Mouse (Mus musculus) limb, embryonic 11.5 days (tissue): Measurements from ENCODE around the gene Rab28. TPM values are rescaled to one million over a fixed set of nuclear protein-coding genes. Genes with fewer than 3 reads are reported as not detected.
"Not testable (repeated sequence)": the region's sequence is repeated elsewhere in the genome, so short reads cannot be mapped to it uniquely, and the experiment has no call there.

Source experiments
- ATAC-seq: fragments of 200-750 bp; cut with Nextera tagmentation; 2 replicates; pipeline ENCODE4 v1.8.0; 2017; ENCODE audit warnings: low read depth; ENCODE audit not compliant: insufficient number of reproducible peaks, low FRiP score, low TSS enrichment
- DNase-seq: peaks from one replicate; pipeline ENCODE4 v3.0.0-alpha.2; 2015; ENCODE audit warnings: low spot score
- H3K27ac ChIP-seq: fragments of 300-500 bp; sonication (generic); replicated peaks from 2 replicates; pipeline ENCODE4 v1.5.1; 2014; ENCODE audit warnings: low read depth, mild to moderate bottlenecking, low read length
- H3K27me3 ChIP-seq: fragments of 300-500 bp; sonication (generic); 2 replicates; pipeline ENCODE4 v1.6.1; 2014; ENCODE audit warnings: mild to moderate bottlenecking, low read length, mixed read lengths; ENCODE audit not compliant: control insufficient read depth, insufficient read depth
- H3K36me3 ChIP-seq: fragments of 300-500 bp; sonication (generic); 2 replicates; pipeline ENCODE4 v1.6.1; 2014; ENCODE audit warnings: mild to moderate bottlenecking, low read length, moderate library complexity, mixed read lengths; ENCODE audit not compliant: control insufficient read depth, insufficient read depth
- H3K4me1 ChIP-seq: fragments of 300-500 bp; sonication (generic); 2 replicates; pipeline ENCODE4 v1.6.1; 2014; ENCODE audit warnings: low read length, mixed read lengths; ENCODE audit not compliant: control insufficient read depth, insufficient read depth
- H3K4me2 ChIP-seq: fragments of 300-500 bp; sonication (generic); 2 replicates; pipeline ENCODE4 v1.6.1; 2014; ENCODE audit warnings: low read depth, mild to moderate bottlenecking, moderate library complexity; ENCODE audit not compliant: severe bottlenecking
- H3K4me3 ChIP-seq: fragments of 300-500 bp; sonication (generic); 2 replicates; pipeline ENCODE4 v1.5.1; 2014; ENCODE audit warnings: low read depth, low read length
- H3K9ac ChIP-seq: fragments of 300-500 bp; sonication (generic); 2 replicates; pipeline ENCODE4 v1.6.1; 2014; ENCODE audit warnings: mild to moderate bottlenecking, low read length
- H3K9me3 ChIP-seq: fragments of 300-500 bp; sonication (generic); 2 replicates; pipeline ENCODE4 v1.6.1; 2016; ENCODE audit warnings: low read length; ENCODE audit not compliant: control insufficient read depth
- WGBS: fragments of 180-500 bp; shearing (Covaris S2); extraction: QIAGEN DNeasy Blood & Tissue Kit; methylation state at CpG from one replicate; pipeline ENCODE4 v1.1.7; 2014; 5-methylcytosine and 5-hydroxymethylcytosine counted together
- polyA plus RNA-seq: library from polyadenylated mRNA; unstranded; fragments of >200 nt; fragmentation: Nextera tagmentation; extraction: Ambion mirVana; gene quantifications from 2 replicates; pipeline ENCODE4 v1.2.1, GENCODE M21; 2014

Gene Rab28
- polyA plus RNA-seq, 1 experiment from 2014 or later: 80.1 TPM

GRCm38 (mm10) chr5:41744234-41744633 lies 36.3 kb upstream of the Rab28 start:
- DNase-seq: no peak
- 5% methylated on average over 7 of the region's 7 CpGs for WGBS

GRCm38 (mm10) chr5:41738817-41739216 lies 30.9 kb upstream of the Rab28 start:
- Histone ChIP-seq H3K4me1 (no peaks in the 10 kb centered on the region), H3K4me2 (no peak overlapping the region), H3K27ac (no peak overlapping the region), H3K9ac (no peak overlapping the region), H3K27me3 (peaks cover 42% of the 10 kb centered on the region), H3K4me3 (no peak overlapping the region), H3K36me3 (no peaks in the 10 kb centered on the region), H3K9me3 (no peaks in the 10 kb centered on the region)
- ATAC-seq (no peak), DNase-seq (no peak)
- WGBS: 55% methylated on average over 6 of the region's 6 CpGs

More at GRCm38 (mm10) chr5:41744234-41744633, 36.3 kb upstream of the Rab28 start:
- 0 out of 2 replicates have a peak, but pooled peaks have one; percentile 19 for ATAC-seq
- no peak overlapping the region for H3K9ac ChIP-seq
- no peaks in the 10 kb centered on the region for H3K36me3 ChIP-seq
- peaks cover 81% of the 10 kb centered on the region for H3K27me3 ChIP-seq
- no peaks in the 10 kb centered on the region for H3K9me3 ChIP-seq
- H3K4me1 ChIP-seq: no peaks in the 10 kb centered on the region
- H3K27ac ChIP-seq: no peak overlapping the region
- H3K4me2 ChIP-seq: no peak overlapping the region
- no peak overlapping the region for H3K4me3 ChIP-seq

- peaks cover 31% of the 10 kb centered on the region for H3K27me3 ChIP-seq
- H3K9ac ChIP-seq: no peak overlapping the region
- DNase-seq: no peak
- H3K4me2 ChIP-seq: no peak overlapping the region
- H3K4me3 ChIP-seq: no peak overlapping the region
- WGBS: 53% methylated on average over 5 of the region's 5 CpGs
- H3K36me3 ChIP-seq: no peaks in the 10 kb centered on the region
- ATAC-seq: no peak
- H3K27ac ChIP-seq: no peak overlapping the region
- H3K9me3 ChIP-seq: no peaks in the 10 kb centered on the region
- H3K4me1 ChIP-seq: no peaks in the 10 kb centered on the region
Observed at GRCm38 (mm10) chr5:41737039-41737438, 29.1 kb upstream of the Rab28 start.

GRCm38 (mm10) chr5:41727017-41727416 lies 19.1 kb upstream of the Rab28 start:
- Histone ChIP-seq H3K36me3 (no peaks in the 10 kb centered on the region), H3K9ac (no peak overlapping the region), H3K9me3 (no peaks in the 10 kb centered on the region), H3K27me3 (no peaks in the 10 kb centered on the region), H3K4me3 (no peak overlapping the region), H3K4me1 (no peaks in the 10 kb centered on the region), H3K4me2 (no peak overlapping the region), H3K27ac (no peak overlapping the region)
- DNase-seq (no peak), ATAC-seq (no peak)
- 76% methylated on average over 1 of the region's 1 CpGs for WGBS

- H3K27me3 ChIP-seq: no peaks in the 10 kb centered on the region
- no peak overlapping the region for H3K27ac ChIP-seq
- ATAC-seq (no peak), DNase-seq (no peak)
- WGBS: 92% methylated on average over 6 of the region's 6 CpGs
- no peak overlapping the region for H3K4me2 ChIP-seq
- no peaks in the 10 kb centered on the region for H3K36me3 ChIP-seq
- no peak overlapping the region for H3K4me3 ChIP-seq
- H3K9me3 ChIP-seq: no peaks in the 10 kb centered on the region
- no peak overlapping the region for H3K9ac ChIP-seq
- no peaks in the 10 kb centered on the region for H3K4me1 ChIP-seq
Observed at GRCm38 (mm10) chr5:41725573-41725972, 17.6 kb upstream of the Rab28 start.

- H3K4me3 ChIP-seq: peak overlapping the region; percentile 70
- H3K27me3 ChIP-seq: no peaks in the 10 kb centered on the region
- H3K27ac ChIP-seq: peak overlapping the region; percentile 36; the same call in 1 of the 2 replicates
- no peaks in the 10 kb centered on the region for H3K4me1 ChIP-seq
- WGBS: under 1% methylated on average over 62 of the region's 63 CpGs
- H3K4me2 ChIP-seq: peak overlapping the region; percentile 66
- no peak for DNase-seq
- no peaks in the 10 kb centered on the region for H3K36me3 ChIP-seq
- H3K9ac ChIP-seq: peak overlapping the region; percentile 84
- no peaks in the 10 kb centered on the region for H3K9me3 ChIP-seq
- peak; percentile 78 for ATAC-seq
Observed at GRCm38 (mm10) chr5:41707115-41708015, 592 bp downstream of the Rab28 start.

GRCm38 (mm10) chr5:41706777-41707114 lies 1.2 kb downstream of the Rab28 start:
- 7% methylated on average over 9 of the region's 9 CpGs for WGBS
- no peak for DNase-seq

GRCm38 (mm10) chr5:41701085-41701484 lies 6.9 kb downstream of the Rab28 start:
- not testable (repeated sequence) for H3K9ac ChIP-seq, H3K9me3 ChIP-seq, H3K27me3 ChIP-seq, H3K36me3 ChIP-seq, H3K4me1 ChIP-seq, H3K4me2 ChIP-seq, H3K27ac ChIP-seq, DNase-seq, ATAC-seq, H3K4me3 ChIP-seq
- whole genome bisulfite sequencing: 88% methylated on average over 4 of the region's 4 CpGs

More at GRCm38 (mm10) chr5:41706777-41707114, 1.2 kb downstream of the Rab28 start:
- ATAC-seq: no peak
- Histone ChIP-seq H3K36me3 (no peaks in the 10 kb centered on the region), H3K27ac (no peak overlapping the region), H3K27me3 (no peaks in the 10 kb centered on the region), H3K4me2 (peak overlapping the region; percentile 66), H3K4me3 (peak overlapping the region; percentile 70), H3K9me3 (no peaks in the 10 kb centered on the region), H3K9ac (peak overlapping the region; percentile 84; the same call in 1 of the 2 replicates), H3K4me1 (no peaks in the 10 kb centered on the region)
